Mouse (Mus musculus) hindbrain, postnatal 0 days (tissue): ENCODE measurements at regions not wholly inside any gene's neighbourhood (a gene's known extent, or its start where the extent isn't known, plus 50 kb on each side); places are given as distances from the start of the nearest gene placed in this dataset.

Experiments used
- ATAC-seq: fragments of 200-750 bp; cut with Nextera tagmentation; 2 replicates; pipeline ENCODE4 v1.8.0; 2017; ENCODE audit warnings: mild to moderate bottlenecking, moderate TSS enrichment, moderate library complexity
- DNase-seq: peaks from one replicate; pipeline ENCODE4 v3.0.0-alpha.2; 2015; ENCODE audit warnings: low spot score
- H3K27ac ChIP-seq: fragments of 300-500 bp; sonication (generic); 2 replicates; pipeline ENCODE4 v1.5.1; 2014; ENCODE audit warnings: mild to moderate bottlenecking
- H3K27me3 ChIP-seq: fragments of 300-500 bp; sonication (generic); 2 replicates; pipeline ENCODE4 v1.6.1; 2014; ENCODE audit warnings: low read length, mixed read lengths; ENCODE audit not compliant: insufficient read depth
- H3K36me3 ChIP-seq: fragments of 300-500 bp; sonication (generic); 2 replicates; pipeline ENCODE4 v1.6.1; 2014; ENCODE audit warnings: low read length, mixed read lengths; ENCODE audit not compliant: insufficient read depth
- H3K4me1 ChIP-seq: fragments of 300-500 bp; sonication (generic); 2 replicates; pipeline ENCODE4 v1.6.1; 2014; ENCODE audit warnings: antibody characterized with exemption, low read length, mixed read lengths; ENCODE audit not compliant: insufficient read depth
- H3K4me2 ChIP-seq: fragments of 300-500 bp; sonication (generic); 2 replicates; pipeline ENCODE4 v1.6.1; 2014; ENCODE audit warnings: low read depth, mild to moderate bottlenecking, low read length, moderate library complexity, mixed read lengths
- H3K4me3 ChIP-seq: fragments of 300-500 bp; sonication (generic); 2 replicates; pipeline ENCODE4 v1.5.1; 2014; ENCODE audit warnings: low read length
- H3K9ac ChIP-seq: fragments of 300-500 bp; sonication (generic); replicated peaks from 2 replicates; pipeline ENCODE4 v1.6.1; 2014; ENCODE audit warnings: mild to moderate bottlenecking, low read length, moderate library complexity, mixed read lengths
- H3K9me3 ChIP-seq: fragments of 300-500 bp; sonication (generic); 2 replicates; pipeline ENCODE4 v1.6.1; 2016; ENCODE audit warnings: low read length, mixed read lengths
- CTCF ChIP-seq: IDR thresholded peaks from 2 replicates; pipeline ENCODE4 v1.5.1; 2016; ENCODE audit warnings: antibody characterized with exemption, control low read depth, low read depth
- WGBS: fragments of 180-500 bp; shearing (Covaris S2); extraction: QIAGEN DNeasy Blood & Tissue Kit; methylation state at CpG from one replicate; pipeline ENCODE4 v1.1.7; 2014; 5-methylcytosine and 5-hydroxymethylcytosine counted together

- WGBS, result 93% methylated on average over 2 of the region's 2 CpGs
- H3K27me3 ChIP-seq, result no peaks in the 10 kb centered on the region
- no peak for TF ChIP-seq CTCF
- no peak overlapping the region for H3K4me3 ChIP-seq
- H3K4me2 ChIP-seq, result no peak overlapping the region
- H3K4me1 ChIP-seq, result no peaks in the 10 kb centered on the region
- H3K27ac ChIP-seq, result no peak overlapping the region
- H3K36me3 ChIP-seq, result no peaks in the 10 kb centered on the region
- no peaks in the 10 kb centered on the region for H3K9me3 ChIP-seq
- DNase-seq, result no peak
- no peak for ATAC-seq
- no peak overlapping the region for H3K9ac ChIP-seq
Observed at GRCm38 (mm10) chr11:40558486-40558885, 136.5 kb downstream of the Mat2b start.

GRCm38 (mm10) chr11:40554867-40555794, 139.9 kb downstream of the Mat2b start:
- Histone ChIP-seq H3K4me1 (no peaks in the 10 kb centered on the region), H3K9ac (no peak overlapping the region), H3K9me3 (no peaks in the 10 kb centered on the region), H3K36me3 (no peaks in the 10 kb centered on the region), H3K4me3 (no peak overlapping the region), H3K27ac (no peak overlapping the region), H3K4me2 (no peak overlapping the region), H3K27me3 (no peaks in the 10 kb centered on the region)
- TF ChIP-seq CTCF, result 0 out of 2 replicates have a peak, but pooled peaks have one; percentile 13
- WGBS, result 83% methylated on average over 11 of the region's 11 CpGs
- DNase-seq (no peak), ATAC-seq (no peak)

GRCm38 (mm10) chr11:40552054-40552453, 142.9 kb downstream of the Mat2b start:
- Histone ChIP-seq H3K9ac (no peak overlapping the region), H3K36me3 (no peaks in the 10 kb centered on the region), H3K4me2 (no peak overlapping the region), H3K27ac (no peak overlapping the region), H3K27me3 (no peaks in the 10 kb centered on the region), H3K9me3 (no peaks in the 10 kb centered on the region), H3K4me1 (no peaks in the 10 kb centered on the region), H3K4me3 (no peak overlapping the region)
- ATAC-seq (no peak), DNase-seq (no peak)
- no peak for TF ChIP-seq CTCF
- WGBS, result 87% methylated on average over 2 of the region's 2 CpGs

- no peak for DNase-seq
- no peaks in the 10 kb centered on the region for H3K27me3 ChIP-seq
- no peaks in the 10 kb centered on the region for H3K36me3 ChIP-seq
- H3K4me2 ChIP-seq, result no peak overlapping the region
- no peak overlapping the region for H3K9ac ChIP-seq
- H3K4me1 ChIP-seq, result no peaks in the 10 kb centered on the region
- WGBS, result 81% methylated on average over 2 of the region's 2 CpGs
- H3K27ac ChIP-seq, result no peak overlapping the region
- no peaks in the 10 kb centered on the region for H3K9me3 ChIP-seq
- no peak for ATAC-seq
- no peak for TF ChIP-seq CTCF
- H3K4me3 ChIP-seq, result no peak overlapping the region
Observed at GRCm38 (mm10) chr11:40546596-40546995, 148.4 kb downstream of the Mat2b start.

- no peak for TF ChIP-seq CTCF
- Histone ChIP-seq H3K9ac (no peak overlapping the region), H3K4me1 (no peaks in the 10 kb centered on the region), H3K36me3 (no peaks in the 10 kb centered on the region), H3K27ac (no peak overlapping the region), H3K9me3 (no peaks in the 10 kb centered on the region), H3K4me2 (no peak overlapping the region), H3K4me3 (no peak overlapping the region), H3K27me3 (no peaks in the 10 kb centered on the region)
- 44% methylated on average over 1 of the region's 1 CpGs for WGBS
- DNase-seq (no peak), ATAC-seq (no peak)
Observed at GRCm38 (mm10) chr11:40545537-40545936, 149.5 kb downstream of the Mat2b start.

GRCm38 (mm10) chr11:40540229-40540628, 154.8 kb downstream of the Mat2b start:
- H3K27me3 ChIP-seq, result no peaks in the 10 kb centered on the region
- TF ChIP-seq CTCF, result no peak
- H3K4me3 ChIP-seq, result no peak overlapping the region
- no peak overlapping the region for H3K27ac ChIP-seq
- 26% methylated on average over 3 of the region's 3 CpGs for WGBS
- H3K9me3 ChIP-seq, result no peaks in the 10 kb centered on the region
- no peaks in the 10 kb centered on the region for H3K4me1 ChIP-seq
- ATAC-seq (no peak), DNase-seq (no peak)
- no peaks in the 10 kb centered on the region for H3K36me3 ChIP-seq
- no peak overlapping the region for H3K9ac ChIP-seq
- H3K4me2 ChIP-seq, result no peak overlapping the region

- Histone ChIP-seq H3K4me2 (peak overlapping the region; percentile 7; the same call in 1 of the 2 replicates), H3K4me1 (no peaks in the 10 kb centered on the region), H3K27ac (no peak overlapping the region), H3K4me3 (no peak overlapping the region), H3K36me3 (no peaks in the 10 kb centered on the region), H3K27me3 (no peaks in the 10 kb centered on the region), H3K9me3 (no peaks in the 10 kb centered on the region), H3K9ac (no peak overlapping the region)
- no peak for TF ChIP-seq CTCF
- no peak for ATAC-seq
- DNase-seq, result no peak
- WGBS, result 15% methylated on average over 11 of the region's 11 CpGs
Observed at GRCm38 (mm10) chr11:40539776-40540175, 155.2 kb downstream of the Mat2b start.
